Mouse (Mus musculus): ENCODE measurements at regions not wholly inside any gene's neighbourhood (a gene's known extent, or its start where the extent isn't known, plus 50 kb on each side); places are given as distances from the start of the nearest gene placed in this dataset.
"Not testable (repeated sequence)": the region's sequence is repeated elsewhere in the genome, so short reads cannot be mapped to it uniquely, and the experiment has no call there.

- ChIA-PET POLR2A (interaction anchor here (0.6 kb wide), 1 partner anchor 133 kb away, joined by 3 read pairs; no protein-coding TSS in a partner anchor), CTCF (interaction anchor here (0.7 kb wide), 1 partner anchor 9 kb away, joined by 3 read pairs; no protein-coding TSS in a partner anchor)
Measured at GRCm38 (mm10) chr2:17860922-17861559, 129.8 kb upstream of the Nebl start.

GRCm38 (mm10) chr2:17859234-17859633 is 128.0 kb upstream of the Nebl start:
- in situ Hi-C loops (cut with MboI; ENCODE audit: low pct_unique_long_range_greater_than_20kb), result no loop called here
- no peak for TF ChIP-seq CTCF (IDR thresholded peaks at IDR 0.05)
- DNase-seq (ENCODE audit: low read depth, low spot score) (no peak), ATAC-seq (no peak)
- H3K27me3 ChIP-seq, result peaks cover 7% of the 10 kb centered on the region
- POLR2A ChIA-PET, result no interaction called here
- CTCF ChIA-PET, result no interaction called here

More at GRCm38 (mm10) chr2:17860922-17861559, 129.8 kb upstream of the Nebl start:
- ATAC-seq (no peak), DNase-seq (ENCODE audit: low read depth, low spot score) (no peak)
- in situ Hi-C loops (cut with MboI; ENCODE audit: low pct_unique_long_range_greater_than_20kb), result no loop called here
- no peak for TF ChIP-seq CTCF (IDR thresholded peaks at IDR 0.05)
- peaks cover 8% of the 10 kb centered on the region for H3K27me3 ChIP-seq

GRCm38 (mm10) chr2:17858326-17858725 is 127.1 kb upstream of the Nebl start:
- ATAC-seq, result no peak
- ChIA-PET CTCF (no interaction called here), POLR2A (no interaction called here)
- TF ChIP-seq CTCF (IDR thresholded peaks at IDR 0.05), result no peak
- no peak for DNase-seq (ENCODE audit: low read depth, low spot score)
- no peaks in the 10 kb centered on the region for H3K27me3 ChIP-seq
- in situ Hi-C loops (cut with MboI; ENCODE audit: low pct_unique_long_range_greater_than_20kb), result no loop called here

GRCm38 (mm10) chr2:17855566-17856264 is 124.5 kb upstream of the Nebl start:
- TF ChIP-seq CTCF (IDR thresholded peaks at IDR 0.05), result no peak
- H3K27me3 ChIP-seq, result no peaks in the 10 kb centered on the region
- in situ Hi-C loops (cut with MboI; ENCODE audit: low pct_unique_long_range_greater_than_20kb), result no loop called here
- DNase-seq (ENCODE audit: low read depth, low spot score) (no peak), ATAC-seq (no peak)
- ChIA-PET CTCF (interaction anchor here (1.8 kb wide), 1 partner anchor 10 kb away, joined by 4 read pairs; no protein-coding TSS in a partner anchor), POLR2A (no interaction called here)

- CTCF ChIA-PET, result no interaction called here
- DNase-seq (ENCODE audit: low read depth, low spot score) (no peak), ATAC-seq (no peak)
- H3K27me3 ChIP-seq, result no peaks in the 10 kb centered on the region
- POLR2A ChIA-PET, result no interaction called here
- in situ Hi-C loops (cut with MboI; ENCODE audit: low pct_unique_long_range_greater_than_20kb), result no loop called here
- TF ChIP-seq CTCF (IDR thresholded peaks at IDR 0.05), result no peak
Measured at GRCm38 (mm10) chr2:17854088-17854487, 122.8 kb upstream of the Nebl start.

- in situ Hi-C loops (cut with MboI; ENCODE audit: low pct_unique_long_range_greater_than_20kb), result no loop called here
- ChIA-PET CTCF (no interaction called here), POLR2A (no interaction called here)
- no peak for TF ChIP-seq CTCF (IDR thresholded peaks at IDR 0.05)
- no peak for ATAC-seq
- H3K27me3 ChIP-seq, result no peaks in the 10 kb centered on the region
- DNase-seq (ENCODE audit: low read depth, low spot score), result no peak
Measured at GRCm38 (mm10) chr2:17853500-17854011, 122.3 kb upstream of the Nebl start.

- ATAC-seq, result no peak
Measured at GRCm38 (mm10) chr2:17852740-17853499, 121.7 kb upstream of the Nebl start.

GRCm38 (mm10) chr2:17850741-17851140 is 119.5 kb upstream of the Nebl start:
- in situ Hi-C loops (cut with MboI; ENCODE audit: low pct_unique_long_range_greater_than_20kb), result no loop called here
- TF ChIP-seq CTCF (IDR thresholded peaks at IDR 0.05), result no peak
- no peak for DNase-seq (ENCODE audit: low read depth, low spot score)
- no peaks in the 10 kb centered on the region for H3K27me3 ChIP-seq
- ChIA-PET CTCF (no interaction called here), POLR2A (no interaction called here)
- ATAC-seq, result no peak

More at GRCm38 (mm10) chr2:17852740-17853499, 121.7 kb upstream of the Nebl start:
- DNase-seq (ENCODE audit: low read depth, low spot score), result no peak
- POLR2A ChIA-PET, result interaction anchor here (0.6 to 0.7 kb wide), 2 partner anchors 1041 to 1392 kb away, joined by 3 read pairs; no protein-coding TSS in a partner anchor
- CTCF ChIA-PET, result interaction anchor here (1.0 kb wide), 1 partner anchor 17 kb away, joined by 3 read pairs; no protein-coding TSS in a partner anchor
- H3K27me3 ChIP-seq, result no peaks in the 10 kb centered on the region
- TF ChIP-seq CTCF (IDR thresholded peaks at IDR 0.05), result no peak
- in situ Hi-C loops (cut with MboI; ENCODE audit: low pct_unique_long_range_greater_than_20kb), result no loop called here

DNA sequence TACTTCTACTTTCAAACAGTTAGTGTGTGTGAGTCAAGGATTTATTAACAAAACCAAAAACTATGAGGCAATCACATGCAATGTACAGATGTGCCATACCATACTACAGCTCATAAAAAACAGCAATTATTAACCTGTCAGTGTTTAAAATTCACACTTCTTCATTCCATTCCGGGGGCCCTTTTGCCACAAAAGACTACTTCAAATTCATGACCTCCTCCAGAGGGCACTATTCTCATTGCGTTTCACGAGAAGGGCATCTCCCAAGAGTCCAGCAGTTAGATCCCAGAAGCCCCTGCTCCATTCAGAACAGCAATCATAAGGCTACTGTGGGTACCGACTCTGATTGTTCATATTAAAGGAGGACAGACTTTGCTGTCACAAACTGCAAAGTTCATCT is 118.0 kb upstream of the Nebl start:
- ChIA-PET CTCF (no interaction called here), POLR2A (no interaction called here)
- no peak for ATAC-seq

GRCm38 (mm10) chr2:17845447-17846092 is 114.3 kb upstream of the Nebl start:
- POLR2A ChIA-PET, result not testable (repeated sequence)

More for the DNA sequence above, 118.0 kb upstream of the Nebl start:
- no peaks in the 10 kb centered on the region for H3K27me3 ChIP-seq
- in situ Hi-C loops (cut with MboI; ENCODE audit: low pct_unique_long_range_greater_than_20kb), result no loop called here
- TF ChIP-seq CTCF (IDR thresholded peaks at IDR 0.05), result peak; percentile 40
- DNase-seq (ENCODE audit: low read depth, low spot score), result no peak

More at GRCm38 (mm10) chr2:17845447-17846092, 114.3 kb upstream of the Nebl start:
- CTCF ChIA-PET, result interaction anchor here (0.8 kb wide), 1 partner anchor 10 kb away, joined by 4 read pairs; no protein-coding TSS in a partner anchor
- H3K27me3 ChIP-seq; DNase-seq (ENCODE audit: low read depth, low spot score); in situ Hi-C loops (cut with MboI; ENCODE audit: low pct_unique_long_range_greater_than_20kb); ATAC-seq: not testable (repeated sequence)

Measured in Patski (cell line).